Mouse (Mus musculus) forebrain, embryonic 11.5 days (tissue): ENCODE measurements around the gene Oas2. TPM values are rescaled to one million over a fixed set of nuclear protein-coding genes. Genes with fewer than 3 reads are reported as not detected.

Experiments used
- ATAC-seq: fragments of 200-750 bp; cut with Nextera tagmentation; replicated peaks from 2 replicates; pipeline ENCODE4 v1.8.0; 2017; ENCODE audit warnings: moderate TSS enrichment; ENCODE audit not compliant: low FRiP score
- DNase-seq: peaks from one replicate; pipeline ENCODE4 v3.0.0-alpha.2; 2017; ENCODE audit warnings: low spot score
- H3K27ac ChIP-seq: fragments of 300-500 bp; sonication (generic); 2 replicates; pipeline ENCODE4 v1.5.1; 2014; ENCODE audit warnings: low read depth, low read length
- H3K27me3 ChIP-seq: fragments of 300-500 bp; sonication (generic); 2 replicates; pipeline ENCODE4 v1.6.1; 2014; ENCODE audit warnings: mild to moderate bottlenecking, low read length, mixed read lengths; ENCODE audit not compliant: control insufficient read depth, insufficient read depth
- H3K36me3 ChIP-seq: fragments of 300-500 bp; sonication (generic); 2 replicates; pipeline ENCODE4 v1.6.1; 2014; ENCODE audit warnings: mild to moderate bottlenecking, low read length, moderate library complexity, mixed read lengths; ENCODE audit not compliant: control insufficient read depth, insufficient read depth
- H3K4me1 ChIP-seq: fragments of 300-500 bp; sonication (generic); replicated peaks from 2 replicates; pipeline ENCODE4 v1.6.1; 2014; ENCODE audit warnings: low read length, mixed read lengths; ENCODE audit not compliant: control insufficient read depth, insufficient read depth
- H3K4me2 ChIP-seq: fragments of 300-500 bp; sonication (generic); 2 replicates; pipeline ENCODE4 v1.6.1; 2014; ENCODE audit warnings: low read depth, mild to moderate bottlenecking, low read length, moderate library complexity, mixed read lengths; ENCODE audit not compliant: severe bottlenecking
- H3K4me3 ChIP-seq: fragments of 300-500 bp; sonication (generic); 2 replicates; pipeline ENCODE4 v1.5.1; 2014; ENCODE audit warnings: low read depth, low read length
- H3K9ac ChIP-seq: fragments of 300-500 bp; sonication (generic); 2 replicates; pipeline ENCODE4 v1.6.1; 2014; ENCODE audit warnings: low read length
- H3K9me3 ChIP-seq: fragments of 300-500 bp; sonication (generic); 2 replicates; pipeline ENCODE4 v1.6.1; 2016; ENCODE audit warnings: low read length, mixed read lengths; ENCODE audit not compliant: control insufficient read depth
- WGBS: fragments of 180-500 bp; shearing (Covaris S2); extraction: QIAGEN DNeasy Blood & Tissue Kit; methylation state at CpG from one replicate; pipeline ENCODE4 v1.1.7; 2014; 5-methylcytosine and 5-hydroxymethylcytosine counted together
- polyA plus RNA-seq: library from polyadenylated mRNA; unstranded; fragments of >200 nt; fragmentation: Nextera tagmentation; extraction: Ambion mirVana; gene quantifications from 2 replicates; pipeline ENCODE4 v1.2.1, GENCODE M21; 2014

Oas2 gene
- polyA plus RNA-seq, 1 experiment from 2014 or later, result 0.15 TPM

GRCm38 (mm10) chr5:120706976-120707375, 42.7 kb downstream of the Oas2 start:
- Histone ChIP-seq H3K27me3 (peaks cover 30% of the 10 kb centered on the region), H3K4me3 (peak overlapping the region; percentile 25), H3K9me3 (no peaks in the 10 kb centered on the region), H3K4me1 (peaks cover 20% of the 10 kb centered on the region), H3K27ac (no peak overlapping the region), H3K4me2 (peak overlapping the region; percentile 53), H3K36me3 (no peaks in the 10 kb centered on the region), H3K9ac (peak overlapping the region; percentile 43)
- 35% methylated on average over 13 of the region's 13 CpGs for WGBS
- ATAC-seq (no peak), DNase-seq (no peak)

GRCm38 (mm10) chr5:120706541-120706940, 43.1 kb downstream of the Oas2 start:
- peaks cover 25% of the 10 kb centered on the region for H3K27me3 ChIP-seq
- H3K9me3 ChIP-seq, result no peaks in the 10 kb centered on the region
- ATAC-seq (no peak; the same call in 1 of the 2 replicates), DNase-seq (peak; percentile 67)
- peak overlapping the region; percentile 25 for H3K4me3 ChIP-seq
- peak overlapping the region; percentile 43 for H3K9ac ChIP-seq
- peak overlapping the region; percentile 53 for H3K4me2 ChIP-seq
- WGBS, result 3% methylated on average over 16 of the region's 16 CpGs
- no peak overlapping the region for H3K27ac ChIP-seq
- no peaks in the 10 kb centered on the region for H3K36me3 ChIP-seq
- H3K4me1 ChIP-seq, result peaks cover 20% of the 10 kb centered on the region

DNA sequence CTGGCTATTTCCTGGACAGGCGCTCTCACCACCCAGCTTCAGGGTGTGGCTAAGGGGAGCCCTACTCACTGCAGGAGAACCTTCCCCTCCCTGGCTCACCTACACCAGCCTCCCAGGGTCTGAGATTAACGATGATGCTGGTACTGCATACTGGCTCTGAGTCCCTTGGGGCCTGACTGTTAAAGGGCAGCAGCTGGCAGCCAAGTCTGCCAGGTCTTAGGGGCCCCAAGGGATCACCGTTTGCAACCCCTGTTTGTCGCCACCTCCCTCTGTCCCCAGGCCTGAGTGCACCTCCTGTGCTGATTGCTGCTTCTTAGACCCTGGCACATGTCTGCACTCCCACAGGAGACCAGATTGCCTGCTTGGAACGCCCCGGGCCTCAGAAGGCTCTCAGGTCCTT, 45.2 kb downstream of the Oas2 start:
- Histone ChIP-seq H3K27ac (no peak overlapping the region), H3K9me3 (no peaks in the 10 kb centered on the region), H3K27me3 (peaks cover 11% of the 10 kb centered on the region; the same call in 1 of the 2 replicates), H3K4me2 (no peak overlapping the region), H3K9ac (no peak overlapping the region), H3K4me1 (peaks cover 6% of the 10 kb centered on the region; the same call in 1 of the 2 replicates), H3K4me3 (no peak overlapping the region), H3K36me3 (no peaks in the 10 kb centered on the region)
- DNase-seq (no peak), ATAC-seq (no peak)
- WGBS, result 58% methylated on average over 6 of the region's 6 CpGs

GRCm38 (mm10) chr5:120703660-120704059, 46.0 kb downstream of the Oas2 start:
- Histone ChIP-seq H3K9me3 (no peaks in the 10 kb centered on the region), H3K4me1 (peaks cover 8% of the 10 kb centered on the region; the same call in 1 of the 2 replicates), H3K27ac (no peak overlapping the region), H3K27me3 (peaks cover 6% of the 10 kb centered on the region; the same call in 1 of the 2 replicates), H3K4me2 (no peak overlapping the region), H3K9ac (no peak overlapping the region), H3K36me3 (no peaks in the 10 kb centered on the region), H3K4me3 (no peak overlapping the region)
- ATAC-seq, result no peak
- 87% methylated on average over 3 of the region's 3 CpGs for WGBS
- no peak for DNase-seq

DNA sequence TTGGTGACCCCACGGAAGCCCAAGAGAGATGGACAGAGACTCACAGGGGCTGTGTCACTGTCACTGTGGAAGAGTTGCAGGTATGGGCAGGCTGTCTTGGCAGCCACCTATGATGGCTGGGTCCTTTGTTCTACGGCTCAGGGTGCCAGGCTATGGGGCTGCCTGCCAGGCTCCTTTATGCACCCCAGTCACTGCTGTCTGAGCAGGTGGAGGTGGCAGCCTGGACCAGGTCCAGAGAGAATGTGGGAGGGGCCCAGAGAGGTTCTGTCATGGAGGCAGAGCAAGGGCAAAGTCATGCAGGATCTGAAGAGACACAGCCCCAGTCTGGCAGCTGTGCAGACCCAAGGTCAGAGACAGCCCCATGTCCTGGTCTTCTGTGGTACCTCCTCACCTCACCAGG, 46.7 kb downstream of the Oas2 start:
- H3K4me3 ChIP-seq, result no peak overlapping the region
- H3K9me3 ChIP-seq, result no peaks in the 10 kb centered on the region
- H3K4me2 ChIP-seq, result no peak overlapping the region
- peaks cover 5% of the 10 kb centered on the region; the same call in 1 of the 2 replicates for H3K27me3 ChIP-seq
- H3K4me1 ChIP-seq, result peaks cover 8% of the 10 kb centered on the region; the same call in 1 of the 2 replicates
- no peak for ATAC-seq
- no peak for DNase-seq
- H3K27ac ChIP-seq, result no peak overlapping the region
- H3K36me3 ChIP-seq, result no peaks in the 10 kb centered on the region
- H3K9ac ChIP-seq, result no peak overlapping the region
- WGBS, result 86% methylated on average over 2 of the region's 2 CpGs

DNA sequence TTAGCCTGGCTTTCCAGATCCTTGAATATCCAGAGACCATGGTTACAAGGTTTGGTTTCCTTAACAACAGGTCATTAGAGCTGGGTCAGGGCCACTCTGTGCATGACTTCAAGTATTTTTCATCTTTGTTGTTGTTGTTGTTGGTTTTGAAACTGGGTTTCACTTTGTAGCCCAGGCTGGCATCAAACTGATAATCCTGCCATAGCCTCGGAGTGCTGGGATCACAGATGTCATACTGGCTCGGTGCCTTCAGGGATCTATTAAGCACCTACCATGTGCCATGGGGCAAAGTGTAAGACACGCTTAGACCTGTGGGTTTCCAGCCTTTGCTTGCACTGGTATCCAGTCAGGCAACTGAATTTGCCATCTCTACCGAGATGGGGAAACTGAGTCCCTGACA, 47.2 kb downstream of the Oas2 start:
- H3K27ac ChIP-seq, result no peak overlapping the region
- H3K9ac ChIP-seq, result no peak overlapping the region
- no peaks in the 10 kb centered on the region for H3K9me3 ChIP-seq
- WGBS, result 84% methylated on average over 4 of the region's 4 CpGs
- no peak overlapping the region for H3K4me2 ChIP-seq
- ATAC-seq, result no peak
- peaks cover 5% of the 10 kb centered on the region; the same call in 1 of the 2 replicates for H3K27me3 ChIP-seq
- H3K36me3 ChIP-seq, result no peaks in the 10 kb centered on the region
- peaks cover 8% of the 10 kb centered on the region; the same call in 1 of the 2 replicates for H3K4me1 ChIP-seq
- H3K4me3 ChIP-seq, result no peak overlapping the region
- no peak for DNase-seq

- Histone ChIP-seq H3K9ac (no peak overlapping the region), H3K9me3 (no peaks in the 10 kb centered on the region), H3K4me1 (0 out of 2 replicates have a peak, but pooled peaks cover 2% of the 10 kb centered on the region), H3K4me2 (no peak overlapping the region), H3K4me3 (no peak overlapping the region), H3K36me3 (no peaks in the 10 kb centered on the region), H3K27me3 (peaks cover 7% of the 10 kb centered on the region; the same call in 1 of the 2 replicates), H3K27ac (no peak overlapping the region)
- 68% methylated on average over 11 of the region's 11 CpGs for WGBS
- DNase-seq, result no peak
- no peak for ATAC-seq
Measured at GRCm38 (mm10) chr5:120700996-120701790, 48.5 kb downstream of the Oas2 start.

GRCm38 (mm10) chr5:120698801-120699391, 50.8 kb downstream of the Oas2 start:
- H3K9ac ChIP-seq, result no peak overlapping the region
- H3K27me3 ChIP-seq, result peaks cover 29% of the 10 kb centered on the region
- peaks cover 5% of the 10 kb centered on the region; the same call in 1 of the 2 replicates for H3K4me1 ChIP-seq
- DNase-seq (no peak), ATAC-seq (no peak)
- no peak overlapping the region for H3K4me2 ChIP-seq
- H3K36me3 ChIP-seq, result no peaks in the 10 kb centered on the region
- no peak overlapping the region for H3K27ac ChIP-seq
- H3K9me3 ChIP-seq, result no peaks in the 10 kb centered on the region
- 45% methylated on average over 16 of the region's 16 CpGs for WGBS
- no peak overlapping the region for H3K4me3 ChIP-seq
